Mouse (Mus musculus) bone marrow macrophage, adult 2 months (primary cell): ENCODE data around the gene Gnat1. TPM values are rescaled to one million over a fixed set of nuclear protein-coding genes. Genes with fewer than 3 reads are reported as not detected.
"Not testable (repeated sequence)": the region's sequence is repeated elsewhere in the genome, so short reads cannot be mapped to it uniquely, and the experiment has no call there.

ENCODE experiments used
- H3K27ac ChIP-seq: 2 replicates; pipeline ENCODE4 v1.5.1; 2012; ENCODE audit warnings: low read depth, low read length; ENCODE audit not compliant: insufficient read depth
- H3K4me1 ChIP-seq: 2 replicates; pipeline ENCODE4 v1.6.1; 2012; ENCODE audit warnings: low read length; ENCODE audit not compliant: control insufficient read depth, insufficient read depth
- H3K4me3 ChIP-seq: 2 replicates; pipeline ENCODE4 v1.5.1; 2012; ENCODE audit warnings: mild to moderate bottlenecking, low read length, moderate library complexity; ENCODE audit not compliant: insufficient read depth
- CTCF ChIP-seq: IDR thresholded peaks from 2 replicates; pipeline ENCODE4 v1.5.1; 2012; ENCODE audit warnings: low read depth, mild to moderate bottlenecking, low read length, moderate library complexity
- POLR2A ChIP-seq: IDR thresholded peaks from 2 replicates; pipeline ENCODE4 v1.6.1; 2012; ENCODE audit warnings: mild to moderate bottlenecking, low read depth, low read length, borderline replicate concordance
- polyA plus RNA-seq: library from polyadenylated mRNA; stranded (reverse); fragments of >200 nt; gene quantifications from 2 replicates; pipeline ENCODE4 v1.2.4, GENCODE M21; 2012; ENCODE audit not compliant: missing spikeins, insufficient read depth, insufficient read length

Gene Gnat1
- polyA plus RNA-seq, 1 experiment: not detected

DNA sequence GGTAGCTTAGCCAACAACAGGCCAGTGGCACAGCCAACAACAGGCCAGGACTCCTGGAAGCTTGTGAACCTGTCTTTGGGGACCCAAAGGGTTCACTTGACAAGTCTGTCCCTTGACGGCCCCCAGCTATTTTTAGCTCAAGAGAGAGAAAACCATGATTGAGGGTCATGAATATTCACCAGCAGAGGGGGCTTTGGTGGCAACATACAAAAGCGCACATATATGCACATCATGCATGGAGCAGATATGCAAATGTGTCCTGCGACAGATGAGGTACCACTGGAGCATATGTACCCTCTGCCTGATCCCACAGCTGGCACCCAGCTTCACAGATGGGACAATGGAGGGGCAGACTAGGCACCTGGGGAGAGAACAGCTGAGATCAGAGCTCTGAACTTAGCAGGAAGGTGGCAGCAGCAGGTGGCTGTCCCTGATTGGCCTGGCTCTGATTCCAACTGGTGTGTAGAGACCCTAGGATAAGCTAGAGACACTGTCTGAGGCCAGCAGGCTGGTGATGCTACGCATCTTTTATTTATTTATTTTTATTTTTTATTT, 14.0 kb upstream of the Gnat1 start:
- no peak overlapping the region for H3K4me3 ChIP-seq
- H3K27ac ChIP-seq: no peak overlapping the region
- H3K4me1 ChIP-seq: 0 out of 2 replicates have a peak, but pooled peaks cover 2% of the 10 kb centered on the region
- TF ChIP-seq POLR2A: no peak
- no peak for TF ChIP-seq CTCF

GRCm38 (mm10) chr9:107692785-107693184, 13.3 kb upstream of the Gnat1 start:
- TF ChIP-seq CTCF (no peak), POLR2A (no peak)
- H3K4me3 ChIP-seq: no peak overlapping the region

GRCm38 (mm10) chr9:107690391-107690790, 10.9 kb upstream of the Gnat1 start:
- Histone ChIP-seq H3K27ac (no peak overlapping the region), H3K4me1 (peaks cover 2% of the 10 kb centered on the region; the same call in 1 of the 2 replicates), H3K4me3 (no peak overlapping the region)
- no peak for TF ChIP-seq POLR2A
- no peak for TF ChIP-seq CTCF

More at GRCm38 (mm10) chr9:107692785-107693184, 13.3 kb upstream of the Gnat1 start:
- H3K27ac ChIP-seq: no peak overlapping the region
- 0 out of 2 replicates have a peak, but pooled peaks cover 2% of the 10 kb centered on the region for H3K4me1 ChIP-seq

- TF ChIP-seq POLR2A (no peak), CTCF (no peak)
- H3K4me1 ChIP-seq: peaks cover 2% of the 10 kb centered on the region; the same call in 1 of the 2 replicates
- no peak overlapping the region for H3K27ac ChIP-seq
- no peak overlapping the region for H3K4me3 ChIP-seq
Measured at GRCm38 (mm10) chr9:107688939-107689338, 9.4 kb upstream of the Gnat1 start.

DNA sequence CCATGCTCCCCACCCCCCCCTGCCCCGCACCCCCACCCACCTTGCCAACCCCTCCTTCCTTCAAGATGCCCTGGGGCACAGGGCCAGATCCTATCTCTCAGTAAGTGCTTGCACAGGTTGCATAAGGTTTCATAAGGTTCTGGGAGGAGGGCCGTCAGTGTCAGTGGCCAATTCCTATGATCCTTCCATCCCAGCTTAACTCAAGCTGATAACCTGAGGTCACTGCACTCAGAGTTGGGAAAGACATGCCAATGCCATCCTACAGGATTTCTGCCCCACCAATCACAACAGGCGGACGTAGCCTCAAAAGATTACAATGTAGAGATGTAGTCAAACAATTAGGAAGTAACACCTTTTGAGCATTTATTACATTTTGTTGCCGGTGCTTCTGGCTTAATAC, 8.9 kb upstream of the Gnat1 start:
- Histone ChIP-seq H3K27ac (no peak overlapping the region), H3K4me3 (no peak overlapping the region), H3K4me1 (peaks cover 2% of the 10 kb centered on the region; the same call in 1 of the 2 replicates)
- TF ChIP-seq CTCF (no peak), POLR2A (no peak)

GRCm38 (mm10) chr9:107685231-107685981, 5.9 kb upstream of the Gnat1 start:
- no peak overlapping the region for H3K4me3 ChIP-seq
- H3K4me1 ChIP-seq: peaks cover 2% of the 10 kb centered on the region; the same call in 1 of the 2 replicates
- TF ChIP-seq POLR2A (no peak), CTCF (peak; percentile 25; the same call in 1 of the 2 replicates)
- no peak overlapping the region for H3K27ac ChIP-seq

GRCm38 (mm10) chr9:107682405-107682804, 2.9 kb upstream of the Gnat1 start:
- TF ChIP-seq CTCF: no peak
- TF ChIP-seq POLR2A: no peak
- Histone ChIP-seq H3K27ac (no peak overlapping the region), H3K4me1 (peaks cover 7% of the 10 kb centered on the region), H3K4me3 (no peak overlapping the region)

GRCm38 (mm10) chr9:107678861-107679260, 651 bp downstream of the Gnat1 start:
- Histone ChIP-seq H3K4me3 (no peak overlapping the region), H3K4me1 (peaks cover 5% of the 10 kb centered on the region), H3K27ac (no peak overlapping the region)
- no peak for TF ChIP-seq POLR2A
- no peak for TF ChIP-seq CTCF

DNA sequence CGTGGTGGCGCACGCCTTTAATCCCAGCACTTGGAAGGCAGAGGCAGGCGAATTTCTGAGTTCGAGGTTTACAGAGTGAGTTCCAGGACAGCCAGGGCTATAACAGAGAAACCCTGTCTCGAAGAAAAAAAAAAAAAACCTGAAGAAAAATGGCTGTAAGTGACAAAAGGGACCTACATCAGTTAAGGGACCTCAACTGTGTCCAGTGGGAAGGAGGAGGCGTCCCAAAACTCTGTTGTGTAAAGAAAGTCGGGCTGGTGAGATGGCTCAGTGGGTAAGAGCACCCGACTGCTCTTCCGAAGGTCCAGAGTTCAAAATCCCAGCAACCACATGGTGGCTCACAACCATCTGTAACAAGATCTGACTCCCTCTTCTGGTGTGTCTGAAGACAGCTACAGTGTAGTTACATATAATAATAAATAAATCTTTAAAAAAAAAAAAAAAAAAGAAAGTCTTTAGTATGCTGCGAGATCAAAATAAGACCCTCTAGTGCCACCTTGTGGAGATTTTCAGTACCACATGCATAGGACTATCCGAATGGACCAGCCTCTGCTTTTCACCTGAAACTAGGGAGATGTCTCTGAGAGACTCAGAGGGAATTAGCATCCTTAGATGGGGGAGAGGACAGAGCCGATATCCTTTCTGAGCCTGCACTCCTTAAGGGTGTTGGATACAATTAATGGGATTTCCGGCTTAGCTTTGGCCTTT, 1.5 kb downstream of the Gnat1 start:
- H3K4me1 ChIP-seq, H3K4me3 ChIP-seq, H3K27ac ChIP-seq: not testable (repeated sequence)
